Mouse (Mus musculus): Measurements from ENCODE around the gene Ing2. TPM values are rescaled to one million over a fixed set of nuclear protein-coding genes. Genes with fewer than 3 reads are reported as not detected.

The Ing2 gene
- 1.2 and 2.3 TPM in 2 replicates for polyA plus RNA-seq (2012; rRNA removed; ENCODE audit: low replicate concordance)

DNA sequence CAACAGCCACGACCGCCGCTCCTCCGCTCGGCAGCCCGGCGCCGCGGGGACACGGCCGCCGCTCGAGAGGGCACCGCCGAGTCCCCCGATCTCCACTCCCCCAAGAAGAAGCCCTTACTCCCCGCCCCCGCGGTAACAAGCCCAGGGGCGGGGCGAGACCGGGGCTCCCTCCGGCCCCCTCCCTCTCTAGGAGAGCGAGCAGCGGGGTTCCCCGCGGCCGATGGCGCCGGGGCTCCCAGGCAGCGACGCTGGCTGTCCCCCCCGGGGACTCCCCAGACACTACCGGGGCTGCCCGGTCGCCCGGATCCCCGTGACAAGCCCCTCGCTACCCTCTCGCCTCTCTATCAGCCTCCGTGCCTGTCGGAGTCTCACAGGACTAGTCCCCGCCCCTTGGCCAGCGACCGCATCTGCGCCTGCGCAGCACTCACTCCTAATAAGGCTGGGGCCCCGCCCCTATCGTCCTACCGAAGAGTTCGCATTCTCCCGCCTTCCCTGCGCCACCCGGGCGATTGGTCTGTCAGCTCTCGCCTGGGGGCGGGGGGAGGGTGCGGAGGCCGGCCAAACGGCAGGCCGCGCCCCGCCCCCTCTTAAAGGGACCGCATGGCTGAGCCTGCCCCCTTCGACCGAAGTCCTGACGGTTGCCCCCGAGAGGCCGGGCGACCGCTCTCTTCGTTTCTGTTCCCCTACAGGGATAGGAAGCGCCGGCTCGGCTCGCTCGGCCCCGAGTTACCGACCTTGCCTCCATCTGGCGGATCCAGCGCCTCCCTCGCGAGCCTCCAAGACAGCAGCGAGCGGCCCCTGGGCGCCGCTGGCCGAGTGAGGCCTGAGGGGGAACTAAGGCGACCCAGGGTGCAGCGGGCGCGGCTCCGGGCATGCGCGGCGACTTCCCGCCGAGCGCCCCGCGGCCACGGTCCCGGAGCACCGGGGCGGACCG, at the start of gene Ing2:
Gene Ing2, minus strand, starts transcription at position 780 of the 934 bp plus-strand sequence.

DNA sequence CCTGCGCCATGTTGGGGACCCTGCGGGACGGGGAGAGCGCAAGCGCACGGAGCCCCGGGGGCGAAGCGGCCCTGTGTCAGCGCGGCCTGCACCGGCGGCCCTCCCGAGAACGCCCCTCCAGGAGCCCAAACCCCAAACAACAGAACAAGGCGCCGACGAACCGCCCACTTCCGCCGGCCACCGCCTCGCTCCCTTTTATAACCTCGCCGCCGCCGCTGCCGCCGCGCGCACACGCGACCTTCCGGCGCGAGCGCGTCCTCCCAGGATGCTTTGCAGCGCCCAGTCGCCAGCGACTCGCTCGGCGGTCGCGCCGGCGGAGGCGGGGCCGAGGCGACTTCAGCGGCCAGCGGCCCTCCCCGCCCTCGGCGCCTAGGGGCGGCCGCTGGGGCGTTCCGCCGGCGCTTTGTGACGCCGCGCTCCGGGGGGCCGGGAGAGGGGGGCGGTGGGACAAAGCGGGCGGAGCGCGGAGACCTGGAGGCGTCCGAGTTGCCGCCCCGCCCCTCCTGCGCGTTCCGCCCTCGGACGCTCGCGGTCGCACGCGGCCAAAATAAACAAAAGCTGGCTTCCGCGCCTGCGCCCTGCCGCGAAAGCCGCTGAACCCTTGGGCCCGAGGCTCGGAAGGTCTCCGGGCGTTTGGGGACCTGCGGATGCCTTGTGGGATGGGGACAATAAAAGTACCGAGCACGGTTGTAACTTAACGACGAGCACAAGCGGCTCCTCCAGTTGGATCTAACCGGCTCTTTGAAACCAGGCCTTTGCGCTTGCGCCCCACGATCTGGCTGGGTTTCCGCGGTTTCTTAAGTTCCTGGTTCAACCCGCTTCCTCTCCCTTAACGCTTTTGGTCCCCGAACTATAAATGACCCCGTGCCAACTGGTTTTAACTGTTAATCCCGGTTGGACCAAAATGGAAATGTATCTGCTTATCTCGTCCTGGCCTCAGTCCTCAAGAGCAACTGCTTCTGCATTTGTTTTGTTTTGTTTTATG, 38.7 kb upstream of the Ing2 start, which contains the start of gene Cdkn2aip:
Gene Cdkn2aip, minus strand, starts transcription at position 172 of the 985 bp plus-strand sequence.

Other genes starting within 250 kb of the Ing2 start
- 0.75 and 1.3 TPM in 2 replicates for gene Stox2, start 229.2 kb downstream of the Ing2 start, polyA plus RNA-seq (2012; rRNA removed; ENCODE audit: low replicate concordance)
- 9.5 and 10.1 TPM in 2 replicates for gene Trappc11, start 142.1 kb downstream of the Ing2 start, polyA plus RNA-seq (2012; rRNA removed; ENCODE audit: low replicate concordance)
- 12.5 and 14.8 TPM in 2 replicates for gene Rwdd4a, start 141.9 kb downstream of the Ing2 start, polyA plus RNA-seq (2012; rRNA removed; ENCODE audit: low replicate concordance)
- gene Cdkn2aip, start 38.4 kb upstream of the Ing2 start, polyA plus RNA-seq (2012; rRNA removed; ENCODE audit: low replicate concordance) = 17.9 and 25.5 TPM in 2 replicates
- gene Cldn24, start 146.6 kb upstream of the Ing2 start, polyA plus RNA-seq (2012; rRNA removed; ENCODE audit: low replicate concordance) = not detected in 2 replicates
- 0.43 and 1.4 TPM in 2 replicates for gene Cldn22, start 148.9 kb upstream of the Ing2 start, polyA plus RNA-seq (2012; rRNA removed; ENCODE audit: low replicate concordance)

Data from duodenum, adult 2 months (tissue).